Mouse (Mus musculus): ENCODE data around the gene Cdc37l1. TPM values are rescaled to one million over a fixed set of nuclear protein-coding genes. Genes with fewer than 3 reads are reported as not detected.

Gene Cdc37l1
- total and polyA plus RNA-seq, 2 experiments from 2014 or later, result 50.3 to 98.7 TPM

- peaks cover 12% of the 10 kb centered on the region for H3K4me1 ChIP-seq (ENCODE audit: control insufficient read depth, insufficient read depth)
- H3K4me3 ChIP-seq (ENCODE audit: low read depth, low read length), result no peak overlapping the region
- no peaks in the 10 kb centered on the region for H3K36me3 ChIP-seq (replicated peaks; ENCODE audit: control insufficient read depth, insufficient read depth, low read length)
- no peak for ATAC-seq (ENCODE audit: insufficient read depth, low read depth)
- no peaks in the 10 kb centered on the region; the same call in 1 of the 2 replicates for H3K27me3 ChIP-seq (ENCODE audit: control insufficient read depth, insufficient read depth, low read length)
- H3K4me2 ChIP-seq (ENCODE audit: low read depth, low read length), result no peak overlapping the region
- H3K9ac ChIP-seq (replicated peaks; ENCODE audit: low read depth, low read length), result no peak overlapping the region
- TF ChIP-seq EP300 (IDR thresholded peaks at IDR 0.05; ENCODE audit: low read depth), result no peak
- no peak for TF ChIP-seq CTCF (IDR thresholded peaks at IDR 0.05; ENCODE audit: low read depth)
- no peak overlapping the region for H3K27ac ChIP-seq (ENCODE audit: low read depth)
- H3K9me3 ChIP-seq (replicated peaks; ENCODE audit: control insufficient read depth, low read length), result no peaks in the 10 kb centered on the region
- no peak for DNase-seq (ENCODE audit: low spot score)
- WGBS, result 54% methylated on average over 11 of the region's 11 CpGs
Measured at GRCm38 (mm10) chr19:28970251-28970650, 19.9 kb upstream of the Cdc37l1 start.

GRCm38 (mm10) chr19:28974862-28975611, 15.1 kb upstream of the Cdc37l1 start:
- Histone ChIP-seq H3K27ac (ENCODE audit: low read depth) (no peak overlapping the region), H3K27me3 (ENCODE audit: control insufficient read depth, insufficient read depth, low read length) (no peaks in the 10 kb centered on the region; the same call in 1 of the 2 replicates), H3K9ac (replicated peaks; ENCODE audit: low read depth, low read length) (no peak overlapping the region), H3K4me1 (ENCODE audit: control insufficient read depth, insufficient read depth) (no peaks in the 10 kb centered on the region), H3K9me3 (replicated peaks; ENCODE audit: control insufficient read depth, low read length) (no peaks in the 10 kb centered on the region), H3K4me2 (ENCODE audit: low read depth, low read length) (peak overlapping the region; percentile 79), H3K4me3 (ENCODE audit: low read depth, low read length) (peak overlapping the region; percentile 41), H3K36me3 (replicated peaks; ENCODE audit: control insufficient read depth, insufficient read depth, low read length) (no peaks in the 10 kb centered on the region)
- ATAC-seq (ENCODE audit: insufficient read depth, low read depth) (peak; percentile 58), DNase-seq (ENCODE audit: low spot score) (peak; percentile 47)
- TF ChIP-seq CTCF (IDR thresholded peaks at IDR 0.05; ENCODE audit: low read depth) (peak; percentile 82), EP300 (IDR thresholded peaks at IDR 0.05; ENCODE audit: low read depth) (no peak)
- WGBS, result 14% methylated on average over 35 of the region's 35 CpGs

- no peak for DNase-seq (ENCODE audit: low spot score)
- TF ChIP-seq EP300 (IDR thresholded peaks at IDR 0.05; ENCODE audit: low read depth) (no peak), CTCF (IDR thresholded peaks at IDR 0.05; ENCODE audit: low read depth) (no peak)
- WGBS, result 68% methylated on average over 7 of the region's 7 CpGs
- Histone ChIP-seq H3K27me3 (ENCODE audit: control insufficient read depth, insufficient read depth, low read length) (no peaks in the 10 kb centered on the region), H3K4me1 (ENCODE audit: control insufficient read depth, insufficient read depth) (no peaks in the 10 kb centered on the region), H3K27ac (ENCODE audit: low read depth) (no peak overlapping the region), H3K4me3 (ENCODE audit: low read depth, low read length) (no peak overlapping the region), H3K9me3 (replicated peaks; ENCODE audit: control insufficient read depth, low read length) (no peaks in the 10 kb centered on the region), H3K4me2 (ENCODE audit: low read depth, low read length) (no peak overlapping the region), H3K36me3 (replicated peaks; ENCODE audit: control insufficient read depth, insufficient read depth, low read length) (no peaks in the 10 kb centered on the region), H3K9ac (replicated peaks; ENCODE audit: low read depth, low read length) (no peak overlapping the region)
- ATAC-seq (ENCODE audit: insufficient read depth, low read depth), result no peak
Measured at GRCm38 (mm10) chr19:28982617-28983016, 7.5 kb upstream of the Cdc37l1 start.

GRCm38 (mm10) chr19:28989515-28989914, 637 bp upstream of the Cdc37l1 start:
- peak overlapping the region; percentile 99 for H3K27ac ChIP-seq (ENCODE audit: low read depth)
- ATAC-seq (ENCODE audit: insufficient read depth, low read depth), result no peak
- TF ChIP-seq EP300 (IDR thresholded peaks at IDR 0.05; ENCODE audit: low read depth), result no peak
- TF ChIP-seq CTCF (IDR thresholded peaks at IDR 0.05; ENCODE audit: low read depth), result no peak
- H3K9ac ChIP-seq (replicated peaks; ENCODE audit: low read depth, low read length), result peak overlapping the region; percentile 94
- H3K9me3 ChIP-seq (replicated peaks; ENCODE audit: control insufficient read depth, low read length), result no peaks in the 10 kb centered on the region
- H3K4me3 ChIP-seq (ENCODE audit: low read depth, low read length), result peak overlapping the region; percentile 86
- no peak for DNase-seq (ENCODE audit: low spot score)
- H3K4me2 ChIP-seq (ENCODE audit: low read depth, low read length), result peak overlapping the region; percentile 62
- peaks cover 6% of the 10 kb centered on the region for H3K36me3 ChIP-seq (replicated peaks; ENCODE audit: control insufficient read depth, insufficient read depth, low read length)
- peaks cover 9% of the 10 kb centered on the region for H3K4me1 ChIP-seq (ENCODE audit: control insufficient read depth, insufficient read depth)
- 45% methylated on average over 8 of the region's 8 CpGs for WGBS
- H3K27me3 ChIP-seq (ENCODE audit: control insufficient read depth, insufficient read depth, low read length), result no peaks in the 10 kb centered on the region

GRCm38 (mm10) chr19:28990590-28991221, 554 bp downstream of the Cdc37l1 start:
- no peaks in the 10 kb centered on the region for H3K9me3 ChIP-seq (replicated peaks; ENCODE audit: control insufficient read depth, low read length)
- H3K36me3 ChIP-seq (replicated peaks; ENCODE audit: control insufficient read depth, insufficient read depth, low read length), result peaks cover 16% of the 10 kb centered on the region
- peak overlapping the region; percentile 86 for H3K4me3 ChIP-seq (ENCODE audit: low read depth, low read length)
- peak overlapping the region; percentile 94 for H3K9ac ChIP-seq (replicated peaks; ENCODE audit: low read depth, low read length)
- H3K27ac ChIP-seq (ENCODE audit: low read depth), result peak overlapping the region; percentile 99
- peak overlapping the region; percentile 62 for H3K4me2 ChIP-seq (ENCODE audit: low read depth, low read length)
- H3K27me3 ChIP-seq (ENCODE audit: control insufficient read depth, insufficient read depth, low read length), result no peaks in the 10 kb centered on the region
- peaks cover 16% of the 10 kb centered on the region for H3K4me1 ChIP-seq (ENCODE audit: control insufficient read depth, insufficient read depth)
- TF ChIP-seq CTCF (IDR thresholded peaks at IDR 0.05; ENCODE audit: low read depth) (no peak), EP300 (IDR thresholded peaks at IDR 0.05; ENCODE audit: low read depth) (peak; percentile 81)
- DNase-seq (ENCODE audit: low spot score) (peak; percentile 83), ATAC-seq (ENCODE audit: insufficient read depth, low read depth) (peak; percentile 85)
- under 1% methylated on average over 38 of the region's 41 CpGs for WGBS

Data from heart, postnatal 0 days (tissue).